Mouse (Mus musculus) midbrain, embryonic 16.5 days (tissue): ENCODE results near the gene Slc12a4. TPM values are rescaled to one million over a fixed set of nuclear protein-coding genes. Genes with fewer than 3 reads are reported as not detected.

Experiments used
- ATAC-seq: fragments of 200-750 bp; cut with Nextera tagmentation; 2 replicates; pipeline ENCODE4 v1.8.0; 2017; ENCODE audit warnings: moderate TSS enrichment
- H3K27ac ChIP-seq: fragments of 300-500 bp; sonication (generic); 2 replicates; pipeline ENCODE4 v1.5.1; 2014; ENCODE audit warnings: mild to moderate bottlenecking, low read length, mixed read lengths
- H3K27me3 ChIP-seq: fragments of 300-500 bp; sonication (generic); 2 replicates; pipeline ENCODE4 v1.6.1; 2014; ENCODE audit warnings: low read depth, low read length, mixed read lengths; ENCODE audit not compliant: control insufficient read depth, insufficient read depth
- H3K36me3 ChIP-seq: fragments of 300-500 bp; sonication (generic); 2 replicates; pipeline ENCODE4 v1.6.1; 2014; ENCODE audit warnings: mild to moderate bottlenecking, low read length, moderate library complexity, mixed read lengths; ENCODE audit not compliant: control insufficient read depth, insufficient read depth
- H3K4me1 ChIP-seq: fragments of 300-500 bp; sonication (generic); 2 replicates; pipeline ENCODE4 v1.6.1; 2014; ENCODE audit warnings: mild to moderate bottlenecking, low read length, mixed read lengths; ENCODE audit not compliant: control insufficient read depth, insufficient read depth
- H3K4me2 ChIP-seq: fragments of 300-500 bp; sonication (generic); 2 replicates; pipeline ENCODE4 v1.6.1; 2014; ENCODE audit warnings: mild to moderate bottlenecking, low read length, mixed read lengths
- H3K4me3 ChIP-seq: fragments of 300-500 bp; sonication (generic); 2 replicates; pipeline ENCODE4 v1.5.1; 2014; ENCODE audit warnings: low read depth, mild to moderate bottlenecking, low read length, moderate library complexity, mixed read lengths
- H3K9ac ChIP-seq: fragments of 300-500 bp; sonication (generic); 2 replicates; pipeline ENCODE4 v1.6.1; 2014; ENCODE audit warnings: low read depth, low read length, mixed read lengths
- H3K9me3 ChIP-seq: fragments of 300-500 bp; sonication (generic); replicated peaks from 2 replicates; pipeline ENCODE4 v1.6.1; 2014; ENCODE audit warnings: mild to moderate bottlenecking, low read length, mixed read lengths; ENCODE audit not compliant: control insufficient read depth, poor library complexity, severe bottlenecking
- WGBS: fragments of 180-500 bp; shearing (Covaris S2); extraction: QIAGEN DNeasy Blood & Tissue Kit; methylation state at CpG from one replicate; pipeline ENCODE4 v1.1.7; 2014; 5-methylcytosine and 5-hydroxymethylcytosine counted together
- polyA plus RNA-seq: library from polyadenylated mRNA; unstranded; fragments of >200 nt; fragmentation: Nextera tagmentation; extraction: Ambion mirVana; gene quantifications from 2 replicates; pipeline ENCODE4 v1.2.1, GENCODE M21; 2015

Slc12a4 gene
- polyA plus RNA-seq, 1 experiment from 2014 or later = 10.6 TPM

- no peaks in the 10 kb centered on the region for H3K9me3 ChIP-seq
- H3K27ac ChIP-seq = no peak overlapping the region
- no peak overlapping the region for H3K4me2 ChIP-seq
- ATAC-seq = no peak
- H3K4me3 ChIP-seq = no peak overlapping the region
- H3K4me1 ChIP-seq = peaks cover under 1% of the 10 kb centered on the region; the same call in 1 of the 2 replicates
- H3K27me3 ChIP-seq = no peaks in the 10 kb centered on the region
- WGBS = 81% methylated on average over 8 of the region's 8 CpGs
- no peak overlapping the region for H3K9ac ChIP-seq
- H3K36me3 ChIP-seq = no peaks in the 10 kb centered on the region
Measured at GRCm38 (mm10) chr8:106004538-106005207, 38.8 kb upstream of the Slc12a4 start.

GRCm38 (mm10) chr8:106001908-106002307 is 36.0 kb upstream of the Slc12a4 start:
- whole genome bisulfite sequencing = 79% methylated on average over 4 of the region's 4 CpGs
- no peaks in the 10 kb centered on the region for H3K27me3 ChIP-seq
- H3K9ac ChIP-seq = no peak overlapping the region
- H3K4me2 ChIP-seq = no peak overlapping the region
- ATAC-seq = no peak
- no peak overlapping the region for H3K4me3 ChIP-seq
- no peak overlapping the region for H3K27ac ChIP-seq
- H3K9me3 ChIP-seq = no peaks in the 10 kb centered on the region
- no peaks in the 10 kb centered on the region for H3K36me3 ChIP-seq
- no peaks in the 10 kb centered on the region for H3K4me1 ChIP-seq

GRCm38 (mm10) chr8:105998971-105999370 is 33.1 kb upstream of the Slc12a4 start:
- H3K4me2 ChIP-seq = no peak overlapping the region
- H3K36me3 ChIP-seq = no peaks in the 10 kb centered on the region
- H3K27me3 ChIP-seq = no peaks in the 10 kb centered on the region
- H3K9me3 ChIP-seq = no peaks in the 10 kb centered on the region
- ATAC-seq = no peak
- no peak overlapping the region for H3K27ac ChIP-seq
- no peak overlapping the region for H3K4me3 ChIP-seq
- 84% methylated on average over 2 of the region's 2 CpGs for WGBS
- H3K4me1 ChIP-seq = no peaks in the 10 kb centered on the region
- H3K9ac ChIP-seq = no peak overlapping the region

- 73% methylated on average over 7 of the region's 7 CpGs for WGBS
Measured at GRCm38 (mm10) chr8:105996359-105996758, 30.5 kb upstream of the Slc12a4 start.

GRCm38 (mm10) chr8:105993226-105993625 is 27.3 kb upstream of the Slc12a4 start:
- H3K4me2 ChIP-seq = no peak overlapping the region
- no peak overlapping the region for H3K9ac ChIP-seq
- 63% methylated on average over 4 of the region's 4 CpGs for WGBS
- H3K4me3 ChIP-seq = no peak overlapping the region
- no peak for ATAC-seq
- no peaks in the 10 kb centered on the region for H3K4me1 ChIP-seq
- no peak overlapping the region for H3K27ac ChIP-seq
- H3K36me3 ChIP-seq = no peaks in the 10 kb centered on the region
- H3K9me3 ChIP-seq = no peaks in the 10 kb centered on the region
- no peaks in the 10 kb centered on the region for H3K27me3 ChIP-seq

More at GRCm38 (mm10) chr8:105996359-105996758, 30.5 kb upstream of the Slc12a4 start:
- Histone ChIP-seq H3K27ac (no peak overlapping the region), H3K27me3 (no peaks in the 10 kb centered on the region), H3K4me1 (no peaks in the 10 kb centered on the region), H3K4me3 (no peak overlapping the region), H3K4me2 (no peak overlapping the region), H3K36me3 (no peaks in the 10 kb centered on the region), H3K9me3 (no peaks in the 10 kb centered on the region), H3K9ac (no peak overlapping the region)
- ATAC-seq = no peak

- ATAC-seq = no peak
- Histone ChIP-seq H3K27me3 (no peaks in the 10 kb centered on the region), H3K4me2 (no peak overlapping the region), H3K36me3 (no peaks in the 10 kb centered on the region), H3K9me3 (no peaks in the 10 kb centered on the region), H3K4me1 (no peaks in the 10 kb centered on the region), H3K9ac (no peak overlapping the region), H3K4me3 (no peak overlapping the region), H3K27ac (no peak overlapping the region)
- 83% methylated on average over 4 of the region's 5 CpGs for WGBS
Measured at GRCm38 (mm10) chr8:105992499-105992898, 26.6 kb upstream of the Slc12a4 start.

GRCm38 (mm10) chr8:105991546-105991945 is 25.6 kb upstream of the Slc12a4 start:
- Histone ChIP-seq H3K36me3 (no peaks in the 10 kb centered on the region), H3K4me1 (no peaks in the 10 kb centered on the region), H3K9me3 (no peaks in the 10 kb centered on the region), H3K9ac (no peak overlapping the region), H3K27me3 (no peaks in the 10 kb centered on the region), H3K27ac (no peak overlapping the region), H3K4me3 (no peak overlapping the region), H3K4me2 (no peak overlapping the region)
- no peak for ATAC-seq
- 83% methylated on average over 2 of the region's 2 CpGs for WGBS

GRCm38 (mm10) chr8:105990856-105991387 is 25.0 kb upstream of the Slc12a4 start, which contains the start of gene Dus2:
Dus2 (plus strand) TSS chr8:105991337.
- ATAC-seq = no peak
- Histone ChIP-seq H3K36me3 (no peaks in the 10 kb centered on the region), H3K4me1 (no peaks in the 10 kb centered on the region), H3K27ac (no peak within 1 kb of the TSS), H3K4me2 (no peak within 1 kb of the TSS), H3K9ac (no peak within 1 kb of the TSS), H3K9me3 (no peaks in the 10 kb centered on the region), H3K4me3 (no peak within 1 kb of the TSS), H3K27me3 (no peaks in the 10 kb centered on the region)
- 12% methylated on average over 15 of the region's 15 CpGs for WGBS

- no peaks in the 10 kb centered on the region for H3K27me3 ChIP-seq
- ATAC-seq = no peak
- no peaks in the 10 kb centered on the region for H3K4me1 ChIP-seq
- H3K36me3 ChIP-seq = no peaks in the 10 kb centered on the region
- H3K27ac ChIP-seq = no peak overlapping the region
- H3K9ac ChIP-seq = no peak overlapping the region
- H3K4me3 ChIP-seq = no peak overlapping the region
- no peaks in the 10 kb centered on the region for H3K9me3 ChIP-seq
- no peak overlapping the region for H3K4me2 ChIP-seq
- 92% methylated on average over 11 of the region's 11 CpGs for WGBS
Measured at GRCm38 (mm10) chr8:105988546-105988945, 22.6 kb upstream of the Slc12a4 start.
